Mouse (Mus musculus) G1E-ER4 (cell line): ENCODE data around the gene Tmem120a. TPM values are rescaled to one million over a fixed set of nuclear protein-coding genes. Genes with fewer than 3 reads are reported as not detected.

ENCODE experiments used
- GATA1 ChIP-seq: IDR thresholded peaks from one replicate; pipeline ENCODE4 v1.8.0; 2012; ENCODE audit warnings: low read length, inconsistent platforms
- polyA plus RNA-seq: library from polyadenylated mRNA; stranded (reverse); fragments of >175 nt; gene quantifications from 2 replicates; pipeline ENCODE4 v1.2.3, GENCODE M21; 2012

The Tmem120a gene
- polyA plus RNA-seq, 1 experiment: 18.6 TPM

DNA sequence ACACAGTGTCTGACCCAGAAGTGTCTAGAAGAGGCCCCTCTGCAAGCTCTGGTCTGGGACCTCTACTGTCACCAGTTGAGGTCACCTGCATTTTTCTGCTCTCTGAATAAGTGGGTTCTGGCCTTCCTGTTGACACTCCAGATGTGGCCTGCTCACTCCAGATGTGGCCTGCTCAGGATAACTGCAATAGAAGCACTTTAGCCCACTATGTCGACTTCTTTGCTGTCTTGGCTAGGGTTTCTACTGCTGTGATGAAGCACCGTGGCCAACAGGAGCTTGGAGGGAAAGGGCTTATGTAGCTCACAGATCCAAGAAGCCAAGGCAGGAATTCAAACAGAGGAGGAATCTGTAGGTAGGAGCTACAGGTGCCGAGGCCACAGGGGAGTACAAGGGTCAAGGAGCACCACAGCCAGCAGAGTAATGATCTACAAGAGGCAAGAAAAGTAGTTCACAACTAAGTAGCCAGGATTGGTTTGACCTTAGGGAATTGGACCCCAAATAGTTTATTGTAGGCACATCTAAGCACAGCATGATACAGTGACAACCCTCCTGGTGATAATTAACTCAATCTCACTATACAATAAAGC lies 21.0 kb downstream of the Tmem120a start:
- TF ChIP-seq GATA1: no peak

DNA sequence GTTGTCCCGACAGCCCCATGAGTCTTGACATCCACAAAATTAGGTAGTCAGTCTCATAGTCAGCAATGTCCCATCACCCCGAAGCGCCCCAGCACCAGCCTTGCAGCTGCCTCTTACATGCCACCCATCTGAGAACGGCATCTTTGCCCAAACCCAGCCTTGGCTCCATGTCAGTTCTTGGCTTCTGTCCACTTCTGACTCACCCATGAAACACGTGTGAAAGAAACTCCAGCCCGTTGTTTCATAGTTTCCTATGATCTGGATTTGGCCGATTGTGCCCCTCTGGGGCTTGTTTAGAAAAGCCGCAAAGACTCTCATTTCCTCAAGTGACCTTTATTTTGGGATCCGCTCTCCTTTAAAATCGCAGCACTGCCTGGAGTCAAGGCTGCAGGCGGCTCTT lies 22.1 kb downstream of the Tmem120a start:
- no peak for TF ChIP-seq GATA1

DNA sequence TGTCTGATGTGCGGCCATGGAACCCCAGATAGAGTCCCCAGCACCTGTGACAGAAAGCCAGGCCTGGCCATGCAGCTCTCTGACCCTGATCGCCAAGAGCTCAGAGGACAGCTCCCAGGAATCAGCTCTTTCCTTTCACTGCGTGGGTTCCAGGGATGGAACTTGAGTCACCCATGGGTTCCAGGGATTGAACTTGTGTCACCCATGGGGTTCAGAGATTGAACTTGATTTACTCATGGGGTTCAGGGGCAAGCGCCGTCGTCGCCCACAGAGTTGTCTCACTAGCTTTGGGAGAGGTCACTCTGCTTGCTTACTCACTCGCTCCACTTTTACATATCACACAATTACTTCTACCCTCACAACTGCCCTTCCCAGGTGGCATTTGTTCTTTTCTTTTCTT lies 23.2 kb downstream of the Tmem120a start:
- no peak for TF ChIP-seq GATA1

DNA sequence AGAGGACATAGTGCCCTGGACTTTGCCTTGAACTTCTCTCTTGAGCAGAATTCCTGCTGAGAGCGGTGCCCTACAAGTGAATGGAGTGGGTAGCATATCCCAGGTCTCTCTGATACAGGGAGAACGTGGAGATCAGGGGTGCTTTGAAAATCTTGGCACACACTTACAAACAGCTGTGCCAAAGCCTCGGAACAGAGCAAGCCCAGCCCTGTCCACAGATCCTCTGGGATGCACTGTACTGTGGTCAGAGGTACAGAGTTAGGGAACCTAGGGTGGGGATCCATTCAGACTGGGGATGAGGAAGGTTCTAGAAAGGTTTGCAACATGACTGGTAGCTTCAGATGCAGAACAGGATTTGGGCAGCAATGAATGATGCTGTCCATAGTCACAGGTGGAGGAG lies 24.1 kb downstream of the Tmem120a start:
- no peak for TF ChIP-seq GATA1

DNA sequence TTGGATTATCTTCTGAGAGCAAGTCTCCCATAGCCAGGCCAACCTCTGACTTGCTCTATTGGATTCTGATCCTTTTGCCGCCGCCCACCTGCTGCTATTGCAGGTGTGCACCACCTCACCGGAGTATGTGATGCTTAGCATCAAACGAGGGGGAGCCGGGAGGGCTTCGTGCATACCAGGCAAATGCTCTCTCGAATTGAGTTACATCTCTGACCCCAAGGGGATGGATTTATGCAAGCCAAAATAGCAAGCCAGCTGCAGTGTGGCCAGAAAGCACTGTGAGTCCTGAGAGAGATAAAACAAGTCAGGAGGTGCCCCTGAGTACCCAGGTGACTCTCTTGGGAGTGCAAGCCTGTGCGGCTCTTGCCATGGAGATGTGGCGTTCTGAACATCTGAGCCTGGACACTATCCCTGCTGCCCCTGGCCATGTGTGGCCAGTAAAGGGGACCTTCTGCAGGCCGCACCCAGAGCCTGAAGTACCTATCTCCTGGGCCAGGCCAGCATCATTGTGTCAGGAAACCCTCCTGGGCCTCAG lies 24.6 kb downstream of the Tmem120a start:
- TF ChIP-seq GATA1: no peak

DNA sequence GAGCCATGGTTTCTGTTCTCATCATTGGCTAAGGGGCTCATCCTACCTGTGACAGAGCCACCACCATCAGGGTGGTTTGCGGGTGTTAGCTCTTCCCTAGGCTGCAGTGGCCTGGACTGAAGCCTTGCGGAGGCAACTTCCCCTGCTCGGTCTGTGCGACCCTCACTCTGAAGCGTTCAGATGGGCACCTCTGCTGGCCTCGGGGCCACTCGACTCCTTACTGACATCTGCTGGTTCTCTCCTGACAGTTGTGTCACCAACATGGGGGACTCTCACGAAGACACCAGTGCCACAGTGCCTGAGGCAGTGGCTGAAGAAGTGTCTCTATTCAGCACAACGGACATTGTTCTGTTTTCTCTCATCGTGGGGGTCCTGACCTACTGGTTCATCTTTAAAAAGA lies 28.6 kb downstream of the Tmem120a start:
- TF ChIP-seq GATA1: no peak

DNA sequence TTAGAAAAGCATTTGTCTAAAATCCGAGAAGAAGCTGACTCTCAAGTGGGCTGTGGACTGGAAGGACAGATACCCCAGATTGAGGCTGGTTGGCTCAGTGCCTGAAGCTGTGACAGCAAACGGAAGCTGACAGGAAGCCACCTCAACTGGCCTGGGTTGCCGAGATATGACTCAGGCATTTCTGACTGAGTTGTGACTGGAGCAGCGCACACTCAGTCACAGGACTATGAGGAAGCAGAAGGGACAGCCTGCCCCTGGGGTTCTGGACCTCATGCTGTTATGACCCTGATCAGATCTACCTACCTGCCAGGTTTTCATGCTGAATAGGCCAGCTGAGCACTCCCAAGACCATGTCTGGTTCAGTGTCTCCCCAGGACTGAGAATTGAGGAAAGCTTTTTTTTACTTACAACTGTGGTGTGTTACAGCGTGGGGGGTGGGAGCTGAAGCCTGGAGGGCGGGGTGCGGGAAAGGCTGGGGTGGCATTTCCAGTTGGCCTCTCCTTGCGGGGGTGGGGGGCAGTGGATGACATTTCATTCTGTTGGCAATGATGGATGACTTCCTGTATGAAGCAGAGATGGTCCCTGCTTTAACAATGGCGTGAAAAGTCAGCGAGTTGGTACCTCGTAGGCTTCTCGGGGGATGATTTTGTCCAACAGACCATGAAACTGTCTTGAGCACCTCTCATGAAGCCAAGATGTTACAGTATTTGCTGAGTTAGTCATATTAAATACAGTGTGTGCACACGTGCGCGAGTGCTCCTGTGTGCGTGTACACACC lies 30.6 kb downstream of the Tmem120a start:
- TF ChIP-seq GATA1: peak; percentile 67

DNA sequence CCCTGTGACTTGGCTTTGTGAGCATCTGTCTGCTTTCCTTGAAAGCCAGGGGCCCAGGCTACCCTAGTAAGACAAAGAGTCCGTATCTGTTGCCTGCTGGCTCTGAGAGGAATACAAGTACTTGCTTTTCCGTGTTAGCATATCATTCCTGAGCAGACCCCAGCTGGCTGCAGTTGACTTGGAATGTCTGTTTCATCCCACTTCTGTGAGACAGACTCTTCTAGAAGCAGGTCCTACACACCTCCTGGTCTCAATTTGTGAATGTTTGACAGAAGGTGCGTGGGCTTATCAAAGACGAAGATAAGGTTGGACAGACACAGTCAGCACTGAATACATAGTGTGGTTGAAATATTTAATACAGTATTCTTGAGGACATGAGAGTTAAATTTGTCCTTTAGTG lies 31.4 kb downstream of the Tmem120a start:
- TF ChIP-seq GATA1: peak; percentile 13

DNA sequence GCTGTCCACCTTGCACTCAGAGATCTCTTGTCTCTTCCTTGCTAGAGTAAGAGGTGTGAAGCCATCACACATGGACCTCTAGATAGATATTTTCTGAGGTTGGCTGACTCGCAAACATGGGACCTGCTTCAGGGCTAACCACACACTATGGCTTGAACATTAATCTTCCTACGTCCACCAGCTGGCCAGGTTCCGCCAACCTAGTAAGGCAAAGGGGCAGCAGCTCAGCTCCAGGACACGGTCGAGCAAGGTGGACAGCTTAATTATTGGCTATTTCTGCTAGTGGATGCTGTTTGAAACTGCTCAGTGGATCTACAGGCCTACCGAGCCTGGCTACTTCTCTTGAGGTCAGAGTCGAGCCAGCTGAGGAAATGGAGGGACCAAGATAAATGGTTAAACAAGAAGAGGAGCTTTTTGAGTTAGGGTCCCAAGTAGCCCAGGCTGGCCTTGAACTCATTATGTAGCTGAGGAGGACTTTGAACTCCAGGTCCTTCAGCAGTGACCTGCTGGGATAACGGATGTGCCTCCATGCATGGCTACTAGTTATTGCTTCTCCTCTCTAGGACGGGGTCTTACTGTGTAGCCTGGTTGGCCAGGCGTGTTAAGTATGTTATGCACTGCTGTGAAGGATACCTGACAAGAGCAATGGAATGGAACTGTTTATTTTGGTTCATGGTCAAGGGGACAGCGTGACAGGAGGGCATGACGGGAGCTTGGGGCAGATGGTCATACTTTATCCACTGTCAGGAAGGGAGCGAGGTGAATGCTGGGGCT lies 32.5 kb downstream of the Tmem120a start:
- peak; percentile 14 for TF ChIP-seq GATA1

DNA sequence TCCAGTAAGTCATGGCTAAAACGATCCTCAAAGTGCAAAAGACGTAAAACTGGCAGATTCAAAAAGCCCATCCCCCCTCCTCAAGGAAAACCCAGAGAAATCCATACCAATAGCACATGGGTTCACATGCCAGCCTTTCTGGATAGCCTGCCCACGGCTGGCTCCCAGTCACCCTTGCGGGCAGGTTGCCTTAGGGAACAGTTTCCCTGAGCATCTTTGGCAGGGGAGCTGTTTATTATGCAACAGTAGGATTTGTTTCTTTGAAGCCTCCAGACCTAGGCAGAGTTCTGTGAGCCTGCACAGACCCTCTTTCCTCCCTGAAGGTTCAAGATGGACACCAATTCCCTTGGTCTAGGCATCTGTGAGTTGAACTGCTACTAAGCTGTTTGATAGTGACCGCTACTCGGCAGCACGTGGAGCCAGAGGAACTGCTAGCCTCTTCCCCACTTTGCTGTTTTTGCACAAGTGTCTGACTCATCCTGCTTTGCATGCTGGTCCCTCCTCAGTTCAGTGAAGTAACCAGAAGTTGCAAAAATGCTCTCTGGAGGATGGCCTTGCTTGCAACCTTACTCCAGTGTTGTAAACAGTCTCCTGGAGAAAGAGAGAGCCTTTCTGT lies 33.5 kb downstream of the Tmem120a start:
- TF ChIP-seq GATA1: no peak

DNA sequence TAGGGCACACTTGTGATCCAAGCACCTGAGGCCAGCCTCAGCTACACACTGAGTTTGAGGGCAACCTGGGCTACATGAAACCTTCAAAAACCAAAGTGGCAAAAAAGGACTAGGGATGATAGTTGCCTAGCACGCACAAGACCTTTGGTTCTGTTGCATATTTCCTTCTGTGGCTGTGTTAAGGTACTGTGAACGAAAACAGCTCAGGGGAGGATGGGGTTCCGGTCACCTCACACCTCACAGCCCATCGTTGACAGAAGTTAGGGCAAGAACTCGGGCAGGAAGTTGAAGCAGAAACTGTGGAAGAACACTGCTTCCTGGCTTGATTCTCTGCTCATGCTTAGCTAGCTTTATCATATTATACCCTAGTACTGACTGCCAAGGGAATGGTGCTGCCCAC lies 34.5 kb downstream of the Tmem120a start:
- TF ChIP-seq GATA1: no peak

DNA sequence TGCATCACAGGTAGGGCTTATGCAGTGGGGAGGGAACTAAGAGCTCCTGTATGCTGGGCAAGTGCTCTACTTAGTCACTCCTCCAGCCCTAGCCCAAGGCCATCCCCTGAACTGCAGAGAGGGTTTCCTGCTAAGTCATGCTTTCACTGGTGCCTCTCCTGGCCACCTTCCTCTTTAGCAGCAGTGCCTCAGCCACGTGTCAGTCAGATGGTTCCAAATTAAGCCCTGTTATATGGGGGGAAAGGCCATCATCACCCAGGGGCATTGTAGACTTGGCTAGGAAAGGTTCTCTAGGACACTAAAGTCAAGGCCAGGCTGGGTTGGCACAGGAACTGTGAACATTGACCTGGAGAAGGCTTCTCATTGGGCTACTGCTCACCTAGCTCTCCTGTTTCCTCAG lies 36.4 kb downstream of the Tmem120a start:
- no peak for TF ChIP-seq GATA1

DNA sequence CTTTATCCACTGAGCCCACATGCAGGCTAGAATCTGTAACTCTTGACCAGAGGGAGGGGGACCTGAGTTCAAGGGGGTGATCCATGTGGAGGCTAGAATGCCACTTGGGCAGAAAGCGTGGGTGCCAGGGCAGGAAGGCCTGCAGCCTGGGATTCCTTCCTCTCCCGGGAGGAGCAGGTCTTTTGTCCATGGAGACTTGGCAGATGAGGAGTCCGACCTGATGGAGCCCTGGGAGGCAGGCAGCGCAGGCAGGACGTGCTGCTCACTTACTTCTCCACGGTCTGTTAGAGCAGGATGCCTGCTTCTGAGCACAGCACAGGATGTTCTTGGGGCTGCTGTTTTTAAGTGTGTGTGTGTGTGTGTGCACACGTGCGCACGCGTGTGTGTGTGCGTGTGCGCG lies 37.2 kb downstream of the Tmem120a start:
- TF ChIP-seq GATA1: no peak

DNA sequence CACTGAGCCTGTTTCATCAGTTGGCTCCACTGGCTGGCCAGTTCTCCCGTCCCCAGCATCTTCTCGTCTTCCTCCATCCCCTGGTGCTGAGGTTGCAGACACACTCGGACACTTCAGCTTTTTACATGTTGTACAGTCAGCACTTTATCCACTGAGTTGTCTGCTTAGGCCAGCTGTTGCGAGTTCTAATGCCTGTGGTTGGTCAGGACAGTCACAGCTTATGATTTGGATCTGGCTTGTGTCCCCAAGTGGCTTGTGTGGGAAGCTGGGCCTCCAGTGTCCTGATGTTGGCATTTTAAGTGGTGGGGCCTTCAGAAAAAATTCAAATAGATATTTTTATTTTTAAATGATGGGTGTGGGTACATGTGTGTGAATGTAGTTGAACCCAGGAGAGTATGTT lies 38.9 kb downstream of the Tmem120a start:
- TF ChIP-seq GATA1: no peak

DNA sequence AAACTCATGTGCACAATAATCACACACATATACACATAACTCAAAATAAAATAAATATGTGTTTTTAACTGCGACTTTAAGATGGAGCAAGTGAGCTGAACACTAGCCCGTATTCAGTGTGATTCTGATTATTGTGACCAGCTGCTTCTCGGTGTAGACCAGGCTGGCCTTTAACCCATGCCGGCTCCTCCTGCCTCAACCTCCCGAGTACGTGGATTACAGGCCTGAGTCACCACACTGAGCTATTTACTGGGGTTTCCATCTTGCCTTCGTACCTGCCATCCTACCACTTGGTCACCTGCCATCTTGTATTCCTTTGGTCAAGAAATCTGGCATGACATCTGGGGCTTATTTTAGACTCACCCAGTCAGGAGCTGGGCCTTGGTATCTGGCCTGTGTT lies 40.8 kb downstream of the Tmem120a start:
- no peak for TF ChIP-seq GATA1

DNA sequence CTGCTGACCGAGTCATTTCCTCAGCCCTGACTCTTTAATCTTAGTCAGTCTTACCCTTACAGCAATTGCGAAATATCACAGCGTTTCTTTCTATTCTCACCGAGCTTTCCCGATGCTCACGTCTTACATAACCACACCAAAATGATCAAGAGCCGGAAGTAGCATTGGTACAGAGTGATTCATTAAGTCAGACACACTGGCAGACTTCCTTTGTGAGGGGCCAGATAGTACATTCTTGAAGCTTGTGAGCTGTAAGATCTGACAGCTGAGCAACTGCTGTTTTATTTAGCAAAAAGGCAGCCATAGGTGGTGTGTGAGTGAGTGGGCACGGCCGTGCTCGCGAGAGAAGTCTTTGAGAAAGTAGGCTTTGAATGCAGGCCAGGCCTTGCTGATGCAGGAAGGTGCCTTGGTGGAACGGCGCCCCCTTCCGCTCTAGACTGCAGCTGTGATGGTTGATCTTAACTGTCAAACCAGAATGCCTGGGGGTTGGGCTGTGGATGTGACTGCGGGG lies 41.5 kb downstream of the Tmem120a start:
- TF ChIP-seq GATA1: no peak
